Mouse (Mus musculus) midbrain, embryonic 14.5 days (tissue): ENCODE data around the gene Acox3. TPM values are rescaled to one million over a fixed set of nuclear protein-coding genes. Genes with fewer than 3 reads are reported as not detected.

Source experiments
- ATAC-seq: fragments of 200-750 bp; cut with Nextera tagmentation; 2 replicates; pipeline ENCODE4 v1.8.0; 2017; ENCODE audit warnings: moderate number of reproducible peaks, moderate library complexity; ENCODE audit not compliant: low FRiP score, low TSS enrichment
- DNase-seq: peaks from one replicate; pipeline ENCODE4 v3.0.0-alpha.2; 2015
- H3K27ac ChIP-seq: fragments of 300-500 bp; sonication (generic); replicated peaks from 2 replicates; pipeline ENCODE4 v1.5.1; 2014; ENCODE audit warnings: mild to moderate bottlenecking, low read depth, low read length, moderate library complexity
- H3K27me3 ChIP-seq: fragments of 300-500 bp; sonication (generic); 2 replicates; pipeline ENCODE4 v1.6.1; 2014; ENCODE audit warnings: low read length, control low read depth, mixed read lengths; ENCODE audit not compliant: control insufficient read depth, insufficient read depth
- H3K36me3 ChIP-seq: fragments of 300-500 bp; sonication (generic); 2 replicates; pipeline ENCODE4 v1.6.1; 2014; ENCODE audit warnings: low read length, control low read depth; ENCODE audit not compliant: control insufficient read depth, insufficient read depth
- H3K4me1 ChIP-seq: fragments of 300-500 bp; sonication (generic); 2 replicates; pipeline ENCODE4 v1.6.1; 2014; ENCODE audit warnings: mild to moderate bottlenecking, antibody characterized with exemption, low read length, control low read depth; ENCODE audit not compliant: control insufficient read depth, insufficient read depth
- H3K4me2 ChIP-seq: fragments of 300-500 bp; sonication (generic); 2 replicates; pipeline ENCODE4 v1.6.1; 2014; ENCODE audit warnings: mild to moderate bottlenecking, low read length, moderate library complexity
- H3K4me3 ChIP-seq: fragments of 300-500 bp; sonication (generic); replicated peaks from 2 replicates; pipeline ENCODE4 v1.5.1; 2014; ENCODE audit warnings: low read depth, low read length
- H3K9ac ChIP-seq: fragments of 300-500 bp; sonication (generic); replicated peaks from 2 replicates; pipeline ENCODE4 v1.6.1; 2014; ENCODE audit warnings: mild to moderate bottlenecking, low read length, moderate library complexity
- H3K9me3 ChIP-seq: fragments of 300-500 bp; sonication (generic); 2 replicates; pipeline ENCODE4 v1.6.1; 2016; ENCODE audit warnings: low read length, control low read depth, mixed read lengths; ENCODE audit not compliant: control insufficient read depth
- WGBS: fragments of 180-500 bp; shearing (Covaris S2); extraction: QIAGEN DNeasy Blood & Tissue Kit; methylation state at CpG from one replicate; pipeline ENCODE4 v1.1.7; 2014; 5-methylcytosine and 5-hydroxymethylcytosine counted together
- polyA plus RNA-seq: library from polyadenylated mRNA; unstranded; fragments of >200 nt; fragmentation: Nextera tagmentation; extraction: Ambion mirVana; gene quantifications from 2 replicates; pipeline ENCODE4 v1.2.1, GENCODE M21; 2014

Acox3 gene
- polyA plus RNA-seq, 1 experiment from 2014 or later, result 19.0 TPM

GRCm38 (mm10) chr5:35644082-35644481, 61.2 kb downstream of the Acox3 start:
- H3K9me3 ChIP-seq, result no peaks in the 10 kb centered on the region
- 54% methylated on average over 4 of the region's 4 CpGs for WGBS
- ATAC-seq (no peak), DNase-seq (no peak)
- H3K4me3 ChIP-seq, result no peak overlapping the region
- no peaks in the 10 kb centered on the region for H3K4me1 ChIP-seq
- no peak overlapping the region for H3K27ac ChIP-seq
- no peak overlapping the region for H3K4me2 ChIP-seq
- no peaks in the 10 kb centered on the region for H3K36me3 ChIP-seq
- H3K27me3 ChIP-seq, result no peaks in the 10 kb centered on the region
- no peak overlapping the region for H3K9ac ChIP-seq

DNA sequence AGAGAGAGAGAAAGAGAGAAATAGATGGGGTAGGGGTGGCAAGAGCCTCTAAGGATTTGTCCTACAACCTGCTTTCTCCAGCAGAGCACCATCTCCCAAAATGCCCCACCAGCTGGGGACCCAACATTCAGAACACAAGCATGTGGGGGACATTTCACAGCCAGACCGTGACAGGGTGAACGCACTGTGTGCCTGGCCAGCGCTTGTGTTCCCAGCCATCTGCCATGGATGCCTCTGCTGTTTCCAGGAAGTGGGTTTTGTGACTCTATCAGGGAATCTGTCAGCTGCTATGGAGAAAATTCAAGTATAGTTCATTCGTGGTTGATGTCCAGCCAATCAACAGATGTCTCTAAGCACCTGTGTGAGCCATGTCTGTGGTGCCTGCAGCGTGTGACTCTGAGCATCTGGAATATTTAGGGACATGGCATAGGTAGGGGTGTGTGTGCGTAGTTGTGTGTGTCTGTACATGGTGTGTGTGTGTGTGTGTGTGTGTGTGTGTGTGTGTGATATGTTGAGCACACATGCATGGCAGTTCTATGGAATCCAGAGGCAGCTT, 63.2 kb downstream of the Acox3 start:
- Histone ChIP-seq H3K9me3 (no peaks in the 10 kb centered on the region), H3K27me3 (no peaks in the 10 kb centered on the region), H3K4me2 (no peak overlapping the region), H3K36me3 (no peaks in the 10 kb centered on the region), H3K9ac (no peak overlapping the region), H3K27ac (no peak overlapping the region), H3K4me3 (no peak overlapping the region), H3K4me1 (no peaks in the 10 kb centered on the region)
- DNase-seq (no peak), ATAC-seq (no peak)
- 81% methylated on average over 6 of the region's 6 CpGs for WGBS

DNA sequence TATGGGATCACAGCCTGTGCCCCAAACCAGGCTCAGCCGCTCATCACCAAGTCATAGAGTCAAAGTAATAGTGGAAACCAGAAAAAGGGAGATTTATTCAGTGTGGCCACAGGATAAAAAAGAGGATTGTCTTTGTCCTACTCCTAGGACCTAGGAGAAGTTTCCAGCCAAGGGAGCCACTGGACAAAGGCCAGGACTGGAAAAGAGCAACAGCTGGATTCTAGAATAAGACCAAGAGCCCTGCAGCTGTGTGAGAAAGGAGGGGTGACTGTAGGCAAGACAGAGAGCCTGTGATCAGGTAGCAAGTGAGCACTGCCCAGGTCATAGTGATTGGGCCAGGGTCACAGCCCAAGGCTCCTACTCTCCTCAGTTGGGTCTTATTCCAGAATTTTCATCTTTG, 64.1 kb downstream of the Acox3 start:
- H3K27ac ChIP-seq, result no peak overlapping the region
- H3K4me1 ChIP-seq, result no peaks in the 10 kb centered on the region
- no peaks in the 10 kb centered on the region for H3K36me3 ChIP-seq
- 90% methylated on average over 1 of the region's 1 CpGs for WGBS
- H3K9me3 ChIP-seq, result no peaks in the 10 kb centered on the region
- no peak overlapping the region for H3K9ac ChIP-seq
- H3K4me2 ChIP-seq, result no peak overlapping the region
- no peak for ATAC-seq
- no peak overlapping the region for H3K4me3 ChIP-seq
- DNase-seq, result no peak
- H3K27me3 ChIP-seq, result no peaks in the 10 kb centered on the region

GRCm38 (mm10) chr5:35647562-35647961, 64.7 kb downstream of the Acox3 start:
- Histone ChIP-seq H3K9me3 (no peaks in the 10 kb centered on the region), H3K4me3 (no peak overlapping the region), H3K27me3 (no peaks in the 10 kb centered on the region), H3K27ac (no peak overlapping the region), H3K4me1 (no peaks in the 10 kb centered on the region), H3K36me3 (no peaks in the 10 kb centered on the region), H3K9ac (no peak overlapping the region), H3K4me2 (no peak overlapping the region)
- DNase-seq (no peak), ATAC-seq (no peak)
- 69% methylated on average over 4 of the region's 4 CpGs for WGBS

GRCm38 (mm10) chr5:35648230-35648629, 65.4 kb downstream of the Acox3 start:
- no peak overlapping the region for H3K4me3 ChIP-seq
- no peak overlapping the region for H3K9ac ChIP-seq
- H3K36me3 ChIP-seq, result no peaks in the 10 kb centered on the region
- no peak for DNase-seq
- H3K4me1 ChIP-seq, result no peaks in the 10 kb centered on the region
- no peaks in the 10 kb centered on the region for H3K9me3 ChIP-seq
- no peak overlapping the region for H3K4me2 ChIP-seq
- no peak for ATAC-seq
- 61% methylated on average over 2 of the region's 2 CpGs for WGBS
- H3K27ac ChIP-seq, result no peak overlapping the region
- H3K27me3 ChIP-seq, result no peaks in the 10 kb centered on the region

DNA sequence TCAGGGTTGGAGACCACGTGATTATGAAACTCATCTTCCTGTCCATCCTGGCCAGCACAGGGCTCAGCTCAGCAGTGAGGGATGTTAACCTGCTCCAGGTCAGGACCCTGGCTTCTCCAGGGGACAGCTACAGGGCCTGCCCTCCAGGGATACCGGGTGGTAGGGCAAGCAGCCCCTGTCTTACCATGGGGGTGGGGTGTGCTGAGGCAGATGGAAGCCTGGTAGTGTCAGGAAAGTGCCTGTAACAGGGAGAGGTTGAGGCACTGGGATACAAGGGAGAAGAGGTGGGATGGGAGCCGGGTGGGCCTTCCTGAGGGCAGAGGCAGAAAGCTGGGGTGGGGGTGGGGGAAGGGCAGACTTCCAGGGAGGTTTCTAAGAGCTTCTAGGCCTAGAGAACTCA, 69.5 kb downstream of the Acox3 start:
- Histone ChIP-seq H3K27me3 (no peaks in the 10 kb centered on the region), H3K9ac (no peak overlapping the region), H3K36me3 (no peaks in the 10 kb centered on the region), H3K4me3 (no peak overlapping the region), H3K27ac (no peak overlapping the region), H3K4me1 (no peaks in the 10 kb centered on the region), H3K9me3 (no peaks in the 10 kb centered on the region), H3K4me2 (no peak overlapping the region)
- WGBS, result 85% methylated on average over 3 of the region's 3 CpGs
- no peak for ATAC-seq
- no peak for DNase-seq

GRCm38 (mm10) chr5:35652872-35653271, 70.0 kb downstream of the Acox3 start:
- H3K9ac ChIP-seq, result no peak overlapping the region
- no peak overlapping the region for H3K4me3 ChIP-seq
- no peaks in the 10 kb centered on the region for H3K36me3 ChIP-seq
- ATAC-seq, result no peak
- WGBS, result 88% methylated on average over 13 of the region's 13 CpGs
- H3K4me1 ChIP-seq, result no peaks in the 10 kb centered on the region
- H3K9me3 ChIP-seq, result no peaks in the 10 kb centered on the region
- H3K4me2 ChIP-seq, result no peak overlapping the region
- no peak for DNase-seq
- H3K27me3 ChIP-seq, result no peaks in the 10 kb centered on the region
- H3K27ac ChIP-seq, result no peak overlapping the region

GRCm38 (mm10) chr5:35653743-35654395, 71.0 kb downstream of the Acox3 start:
- no peaks in the 10 kb centered on the region for H3K9me3 ChIP-seq
- DNase-seq, result no peak
- no peak overlapping the region for H3K27ac ChIP-seq
- H3K27me3 ChIP-seq, result no peaks in the 10 kb centered on the region
- no peak for ATAC-seq
- H3K36me3 ChIP-seq, result no peaks in the 10 kb centered on the region
- WGBS, result 82% methylated on average over 9 of the region's 9 CpGs
- H3K4me1 ChIP-seq, result no peaks in the 10 kb centered on the region
- H3K4me2 ChIP-seq, result no peak overlapping the region
- no peak overlapping the region for H3K4me3 ChIP-seq
- no peak overlapping the region for H3K9ac ChIP-seq

DNA sequence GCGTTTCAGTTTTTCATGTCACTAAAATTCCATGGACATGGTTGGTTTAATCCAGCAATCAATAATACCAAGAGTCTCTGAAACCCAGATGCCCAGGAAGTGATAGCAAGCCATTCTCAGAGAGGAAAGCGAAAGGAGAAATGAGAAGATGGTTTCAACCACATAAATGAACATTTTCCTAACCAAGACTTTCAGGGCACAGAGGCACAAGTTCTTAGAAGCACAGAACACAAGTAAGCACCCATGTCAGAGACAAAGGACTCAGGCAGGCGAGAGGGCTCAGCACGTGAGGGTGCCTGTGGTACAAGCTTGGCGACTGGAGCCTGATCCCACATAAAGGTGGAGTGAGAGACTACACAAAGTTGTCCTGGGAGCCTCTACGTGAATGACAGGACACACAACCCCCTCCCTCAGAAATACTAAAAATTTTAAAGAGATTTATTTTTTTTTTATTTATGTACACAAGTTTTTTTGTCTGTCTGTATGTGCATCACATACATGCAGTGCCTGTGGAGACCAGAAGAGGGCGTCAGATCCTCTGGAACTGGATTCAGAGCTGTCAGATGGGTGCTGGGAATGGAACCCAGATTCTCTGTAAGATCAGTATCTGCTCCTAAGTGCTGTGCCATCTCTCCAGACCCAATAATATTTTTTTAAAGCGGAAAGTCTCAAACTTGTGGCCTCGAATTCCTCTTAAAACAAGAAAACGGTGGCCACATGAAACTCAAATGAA, 73.1 kb downstream of the Acox3 start:
- Histone ChIP-seq H3K4me2 (no peak overlapping the region), H3K27ac (no peak overlapping the region), H3K9ac (no peak overlapping the region), H3K4me3 (no peak overlapping the region), H3K9me3 (no peaks in the 10 kb centered on the region), H3K27me3 (no peaks in the 10 kb centered on the region), H3K36me3 (no peaks in the 10 kb centered on the region), H3K4me1 (no peaks in the 10 kb centered on the region)
- 91% methylated on average over 10 of the region's 10 CpGs for WGBS
- no peak for DNase-seq
- ATAC-seq, result no peak
